Mouse (Mus musculus) E14TG2a.4 (cell line): ENCODE measurements at regions not wholly inside any gene's neighbourhood (a gene's known extent, or its start where the extent isn't known, plus 50 kb on each side); places are given as distances from the start of the nearest gene placed in this dataset.

Source experiments
- CTCF ChIP-seq: conservative IDR thresholded peaks from 2 replicates; pipeline ENCODE4 v1.5.1; 2014; ENCODE audit warnings: low read length
- NANOG ChIP-seq: IDR thresholded peaks from 2 replicates; pipeline ENCODE4 v1.6.1; 2014; ENCODE audit warnings: borderline replicate concordance, low read length, mixed read lengths
- POU5F1 ChIP-seq: IDR thresholded peaks from 2 replicates; pipeline ENCODE4 v1.6.1; 2014; ENCODE audit warnings: low read length, borderline replicate concordance

DNA sequence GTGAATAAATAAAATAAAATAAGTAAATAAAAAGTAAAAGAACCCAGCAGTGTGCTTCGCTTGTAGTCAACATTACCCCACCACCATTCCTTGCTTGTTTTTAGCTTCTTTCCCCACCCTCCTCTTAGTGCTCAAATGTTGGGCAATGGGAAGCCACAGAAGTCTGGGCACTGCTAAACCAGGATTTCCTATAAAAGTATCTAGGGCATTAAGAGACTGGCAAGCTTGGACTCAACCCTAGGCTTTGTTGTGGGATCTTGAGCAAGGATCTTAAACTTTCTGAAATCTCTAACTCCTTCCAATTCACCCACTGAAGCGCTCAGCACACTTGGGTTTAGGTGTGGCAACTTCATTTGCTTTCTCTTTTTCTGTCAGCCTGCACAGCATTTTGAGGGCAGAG lies 262.6 kb downstream of the Btg1 start:
- TF ChIP-seq CTCF (no peak), POU5F1 (no peak), NANOG (no peak)
